Mouse (Mus musculus) mouse trophoblast stem cell (cell line): ENCODE measurements around the gene Arhgef40.

ENCODE experiments used
- in situ Hi-C, 2 experiments: fragments of 300-500 bp; cut with MseI, MboI; formaldehyde crosslinking; loops; 2 replicates in 1 of 2; 3 replicates in 1 of 2; pipeline ENCODE4 v1.15.1; 2025

Arhgef40 gene

DNA sequence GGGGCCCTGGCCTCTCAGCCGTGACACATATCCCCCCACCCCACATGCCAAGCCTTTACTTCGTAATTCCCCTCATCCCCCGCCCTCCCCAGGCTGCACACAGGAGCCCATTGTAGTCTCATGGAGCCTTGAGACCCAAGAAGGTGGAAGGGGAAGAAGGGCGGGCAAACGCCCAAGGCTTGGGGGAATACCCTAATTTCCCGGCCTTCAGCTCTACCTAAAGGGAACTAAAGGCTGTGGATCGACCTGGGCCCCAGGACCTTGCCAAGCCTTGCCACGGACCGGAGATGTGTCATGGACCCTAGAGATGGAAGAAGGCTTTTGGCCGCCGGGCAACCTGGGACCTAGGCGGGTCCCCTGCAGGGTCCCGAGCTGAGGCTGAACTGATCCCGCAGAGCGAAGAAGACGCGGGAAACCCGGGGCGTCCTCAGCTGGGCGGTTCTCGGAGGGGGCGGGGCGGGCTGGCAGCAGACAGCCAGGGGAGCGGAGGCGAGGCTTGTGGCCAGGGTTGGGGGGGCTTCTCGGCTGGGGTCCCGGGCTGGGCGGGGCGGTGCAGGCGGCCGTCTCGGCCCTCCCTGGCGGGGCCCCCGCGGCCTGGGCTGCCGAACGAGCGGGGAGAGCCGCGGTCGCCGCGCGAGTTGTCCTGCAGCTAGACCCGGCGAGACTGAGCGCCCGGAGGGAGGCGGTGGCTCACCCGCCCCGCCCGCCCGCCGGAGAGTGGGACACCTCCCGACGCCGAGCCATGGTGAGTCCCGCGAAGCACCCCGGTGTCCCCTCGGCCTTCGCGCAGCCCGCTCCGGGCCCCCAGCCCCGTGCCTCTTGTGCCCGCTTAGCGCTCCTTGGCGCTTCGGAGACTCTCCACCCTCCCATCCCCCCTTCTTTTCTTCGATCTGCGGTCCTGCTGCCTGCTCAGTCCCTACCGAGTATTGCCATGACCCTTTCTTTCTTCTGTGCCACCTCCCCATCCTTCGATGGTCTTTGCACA lies at the start of gene Arhgef40:
TSS of gene Arhgef40 (plus strand) at position 473 of the 985 bp plus-strand sequence.
- in situ Hi-C loops: no loop called here

DNA sequence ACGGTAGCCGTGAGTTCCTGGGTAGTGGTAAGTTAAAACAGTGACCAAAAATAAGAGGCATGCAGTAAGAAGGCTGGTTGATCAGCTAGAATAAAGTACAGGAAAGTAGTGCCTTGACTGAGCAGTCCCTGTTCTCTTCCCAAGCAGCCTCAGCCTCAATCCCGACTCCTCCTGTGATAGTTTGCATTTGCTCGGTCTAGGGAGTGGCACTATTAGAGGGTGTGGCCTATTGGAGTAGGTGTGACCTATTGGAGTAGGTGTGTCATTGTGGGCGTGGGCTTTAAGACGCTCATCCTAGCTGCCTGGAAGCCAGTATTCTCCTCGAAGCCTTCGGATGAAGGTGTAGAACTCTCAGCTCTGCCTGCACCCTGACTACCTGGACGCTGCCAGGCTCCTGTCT lies 45.5 kb upstream of the Arhgef40 start:
- in situ Hi-C loops: no loop called here

DNA sequence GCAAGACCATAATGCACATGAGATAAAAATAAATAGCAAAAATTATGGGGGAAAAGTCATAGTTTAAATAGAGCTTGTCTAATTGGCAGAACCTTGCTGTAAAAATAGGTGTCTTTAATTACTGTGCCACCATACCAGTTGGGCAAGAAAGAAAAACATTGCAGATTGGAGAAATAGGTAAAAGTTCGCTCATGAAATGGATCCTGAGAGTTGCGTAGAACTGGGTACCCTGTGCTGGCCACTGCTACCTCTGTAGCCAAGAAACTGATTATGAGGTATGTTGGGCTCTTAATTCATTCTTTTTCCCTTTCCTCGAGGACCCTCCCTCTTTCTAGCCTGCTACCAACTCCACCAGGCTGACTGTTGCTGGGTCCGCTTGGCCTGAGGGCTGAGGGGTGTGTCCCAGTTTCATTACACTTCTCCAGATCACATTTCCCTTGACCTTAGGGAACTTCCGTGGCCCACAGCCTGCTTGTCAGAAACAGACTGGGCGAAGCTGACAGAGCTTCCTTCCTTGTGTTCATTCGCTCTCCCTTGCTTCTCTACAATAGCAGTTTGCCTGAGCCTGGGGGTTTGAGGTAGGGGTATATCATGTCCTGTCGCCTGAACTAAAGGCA lies 43.5 kb upstream of the Arhgef40 start:
- in situ Hi-C loops: no loop called here

DNA sequence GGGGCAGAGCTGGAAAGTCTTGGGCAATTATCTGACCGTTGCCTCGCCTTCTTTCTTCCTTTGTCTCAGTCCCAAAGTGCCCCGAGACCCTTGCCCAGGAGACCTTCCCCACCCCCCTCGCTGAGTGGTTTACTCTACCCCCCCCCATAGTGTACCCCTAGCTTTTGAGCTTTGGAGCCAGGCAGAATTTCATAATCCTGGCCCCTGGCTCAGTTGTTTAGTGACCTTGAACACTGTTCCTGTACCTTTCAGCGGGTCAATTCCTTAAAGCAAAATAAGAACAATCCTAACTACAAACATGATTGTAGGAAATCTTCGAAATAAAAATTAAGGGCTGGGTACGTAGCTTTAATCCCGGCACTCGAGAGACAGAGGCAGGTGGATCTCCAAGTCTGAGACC lies 42.9 kb upstream of the Arhgef40 start:
- in situ Hi-C loops: no loop called here

DNA sequence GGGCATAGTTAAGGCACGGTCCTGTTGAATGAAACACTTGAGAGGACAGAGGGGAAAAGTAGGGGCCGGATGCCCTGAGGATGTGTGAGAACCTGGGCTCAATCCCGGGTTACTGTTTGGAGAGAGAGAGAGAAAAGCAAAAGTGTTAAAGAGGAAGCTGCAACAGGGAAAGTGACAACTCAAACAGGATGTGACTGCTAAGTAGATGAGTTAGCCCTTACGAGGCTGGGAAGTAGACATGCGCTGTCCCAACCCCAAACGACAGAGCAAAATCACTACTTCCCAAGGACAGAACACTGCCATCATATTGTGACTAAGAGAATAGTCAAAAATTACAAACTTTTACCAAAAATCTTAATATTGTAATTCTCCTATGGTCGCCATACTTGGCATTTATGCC lies 42.3 kb upstream of the Arhgef40 start:
- in situ Hi-C loops: no loop called here

DNA sequence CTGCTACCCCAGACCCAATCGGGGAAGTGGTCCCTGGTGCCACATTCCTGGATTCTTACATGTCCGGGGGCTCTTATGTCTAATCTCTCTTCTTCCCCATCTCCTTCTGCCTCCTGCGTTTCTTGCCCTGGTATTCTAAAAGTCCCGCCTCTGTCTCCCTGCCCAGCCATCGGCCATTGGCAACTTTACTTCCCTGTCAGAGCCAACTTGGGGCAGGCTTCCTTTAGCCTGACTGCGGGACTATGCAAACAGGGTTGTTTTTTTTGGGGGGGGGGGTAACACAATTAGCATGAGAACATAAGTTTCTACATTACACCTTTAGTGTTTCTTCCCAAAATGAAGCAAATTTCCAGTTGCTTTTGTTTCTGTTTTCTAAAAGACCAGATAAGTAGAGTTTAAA lies 41.2 kb upstream of the Arhgef40 start:
- in situ Hi-C loops: no loop called here

DNA sequence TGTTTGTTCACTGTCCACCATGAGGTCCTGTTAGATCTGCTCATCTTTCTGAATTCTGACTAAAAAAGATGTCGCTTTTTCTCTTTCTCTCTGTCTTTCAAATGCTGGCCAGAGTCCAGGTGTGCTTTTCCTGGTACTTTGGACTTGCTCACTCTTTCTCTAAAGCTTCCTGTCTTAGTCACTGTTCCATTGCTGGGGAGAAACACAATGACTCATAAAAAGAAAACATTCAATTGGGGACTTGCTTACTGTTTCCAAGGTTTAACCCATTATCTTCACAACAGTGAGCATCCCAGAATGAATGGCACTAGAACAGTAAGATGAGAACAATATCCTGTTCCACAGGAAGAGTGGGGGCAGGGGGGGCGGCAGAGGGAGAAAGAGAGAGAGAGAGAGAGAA lies 24.2 kb upstream of the Arhgef40 start:
- in situ Hi-C loops: no loop called here

DNA sequence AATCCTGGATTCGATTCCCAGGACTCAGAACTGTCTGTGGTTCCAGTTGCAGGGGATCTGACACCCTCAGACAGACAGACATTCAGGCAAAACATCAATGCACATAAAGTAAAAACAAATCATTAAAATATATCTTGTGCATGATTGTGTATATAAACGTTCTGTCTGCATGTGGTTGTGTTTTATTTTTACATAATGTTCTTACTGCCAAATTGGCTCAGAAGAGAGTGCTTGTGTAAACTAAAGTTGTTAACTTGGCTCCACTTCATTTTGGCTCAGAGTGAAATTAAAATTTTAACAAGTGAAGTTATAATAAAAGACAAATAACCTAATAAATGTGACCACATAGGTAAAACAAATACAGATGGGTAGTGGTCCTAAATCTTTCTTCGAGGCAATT lies 17.1 kb upstream of the Arhgef40 start:
- in situ Hi-C loops: no loop called here

DNA sequence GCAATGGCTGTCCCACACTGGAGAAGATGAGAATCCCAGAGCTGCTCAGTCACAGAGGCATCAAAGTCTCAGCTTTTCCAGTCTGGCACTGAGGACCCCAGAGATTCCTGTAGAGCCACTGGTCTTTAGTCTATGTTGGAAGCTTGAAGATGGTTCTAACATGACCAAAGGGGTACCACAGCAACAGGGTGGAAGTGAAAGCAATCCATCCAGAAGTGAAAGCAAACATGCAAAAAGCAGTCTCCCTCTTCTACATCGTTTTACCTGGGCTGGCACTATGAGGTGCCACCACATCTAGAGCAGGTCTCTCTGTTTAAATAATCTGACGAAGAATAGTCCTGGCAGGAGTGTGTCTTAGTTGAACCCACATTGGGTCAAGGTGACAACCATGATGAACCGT lies 5.3 kb upstream of the Arhgef40 start:
- in situ Hi-C loops: no loop called here

DNA sequence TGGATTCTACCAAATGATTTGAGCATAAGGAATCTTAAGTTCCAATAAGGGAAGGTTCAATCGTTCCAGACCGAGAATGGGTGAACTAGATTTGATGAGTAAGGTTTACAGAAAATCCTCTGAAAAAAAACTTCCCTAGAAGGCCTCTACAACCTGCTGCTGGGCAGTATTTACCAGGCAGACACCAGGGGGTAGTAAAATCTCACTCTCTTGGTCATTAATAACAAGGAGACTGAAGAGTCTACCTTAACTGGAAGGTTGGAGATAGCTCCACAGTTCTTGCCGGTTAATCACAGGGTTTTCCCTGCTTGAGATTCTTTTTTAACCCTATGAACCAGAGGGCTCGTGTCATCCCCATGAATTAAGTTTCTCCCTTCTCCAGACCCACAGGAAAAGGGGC lies 1.3 kb upstream of the Arhgef40 start:
- in situ Hi-C loops: no loop called here

DNA sequence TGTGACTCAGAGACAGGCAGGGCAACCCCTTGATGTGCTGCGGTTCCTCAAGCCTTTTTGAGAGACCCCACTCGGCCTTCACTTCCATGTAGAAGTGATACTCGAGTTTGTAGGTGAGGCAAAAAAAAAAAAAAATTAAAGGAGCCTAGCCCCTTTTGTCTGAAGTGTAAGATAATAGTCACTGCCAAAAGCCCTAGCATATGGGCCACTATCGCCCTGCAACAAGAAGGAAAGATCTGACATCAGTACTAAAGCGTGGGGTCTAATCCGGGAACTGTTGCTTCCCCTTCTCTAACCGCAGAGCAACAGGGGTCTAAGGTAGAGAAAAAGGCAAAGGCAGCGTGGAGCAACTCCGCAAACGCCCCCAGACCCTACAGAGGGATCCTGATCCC lies 668 bp upstream of the Arhgef40 start:
- in situ Hi-C loops: no loop called here

DNA sequence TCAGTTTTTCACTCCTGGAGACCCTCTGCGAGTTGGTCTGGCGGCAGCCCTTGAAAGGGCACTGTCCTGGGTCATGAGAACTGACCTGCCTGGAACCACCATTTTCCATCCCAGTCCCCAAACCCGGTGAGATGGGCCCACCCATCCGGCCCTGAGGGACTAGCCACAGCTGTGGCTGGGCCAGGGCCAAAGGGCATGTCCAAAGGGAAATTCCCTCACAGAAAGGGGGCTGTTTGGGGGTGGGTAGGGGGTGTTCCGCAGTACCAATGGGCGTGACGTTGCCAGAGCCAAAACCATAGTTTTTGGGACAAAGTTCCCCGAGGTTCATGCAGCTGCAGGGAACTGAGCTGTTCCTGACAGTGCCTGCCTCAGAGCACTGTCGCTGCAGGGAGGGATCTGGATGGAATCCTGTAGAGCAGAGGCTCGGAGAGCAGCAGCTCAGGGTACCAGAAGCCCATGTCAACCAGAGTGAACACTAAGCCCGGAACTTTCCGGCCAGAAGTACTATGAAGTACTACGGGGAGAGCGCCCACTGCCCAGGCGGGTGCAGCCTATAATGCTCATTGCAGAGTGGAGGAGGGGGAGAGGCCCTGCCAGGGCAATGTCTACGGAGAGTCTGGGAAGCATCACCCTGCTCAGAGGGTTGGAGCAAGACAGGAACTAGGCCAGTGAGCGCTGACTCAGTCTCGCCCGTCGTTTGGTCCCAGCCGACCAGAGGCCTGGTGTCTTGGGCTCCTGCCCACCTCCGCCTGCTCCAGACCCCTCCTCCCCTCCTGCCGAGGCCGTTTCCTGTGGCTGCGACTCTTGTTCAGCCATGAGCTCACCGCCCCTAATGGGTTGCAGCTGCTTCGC lies 1.0 kb downstream of the Arhgef40 start:
- in situ Hi-C loops: no loop called here

DNA sequence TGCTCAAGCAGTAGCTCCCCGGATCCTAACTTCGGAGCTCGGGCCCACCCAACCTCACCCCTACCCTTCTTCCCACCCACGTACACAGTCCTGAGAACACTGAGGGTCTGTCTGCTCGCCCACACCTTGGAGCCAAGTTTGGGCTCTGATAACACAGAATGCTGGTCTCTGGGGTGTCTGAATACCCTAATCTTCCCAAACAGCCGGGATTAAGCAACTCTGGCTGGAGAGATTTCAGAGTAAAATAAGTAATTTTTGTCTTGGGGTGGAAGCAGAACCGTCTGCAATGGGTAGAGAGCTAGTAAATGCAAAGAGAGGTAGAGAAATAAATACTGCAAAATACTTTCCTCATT lies 1.6 kb downstream of the Arhgef40 start:
- in situ Hi-C loops: no loop called here

DNA sequence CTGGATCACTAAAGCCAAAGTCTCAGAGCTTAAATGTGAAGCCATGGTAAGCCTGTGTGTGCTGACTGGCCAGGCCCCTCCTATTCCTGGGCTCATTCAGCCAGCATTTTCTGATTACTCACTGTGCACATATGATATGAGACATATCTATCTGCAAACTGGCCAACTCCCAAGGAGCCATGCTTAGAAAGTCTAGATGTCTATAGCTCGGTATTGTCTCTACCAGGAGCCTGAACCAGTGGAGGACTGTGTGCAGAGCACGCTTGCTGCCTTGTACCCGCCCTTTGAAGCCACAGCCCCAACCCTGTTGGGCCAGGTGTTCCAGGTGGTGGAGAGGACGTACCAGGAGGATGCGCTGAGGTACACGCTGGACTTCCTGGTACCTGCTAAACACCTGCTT lies 2.7 kb downstream of the Arhgef40 start:
- in situ Hi-C loops: no loop called here

DNA sequence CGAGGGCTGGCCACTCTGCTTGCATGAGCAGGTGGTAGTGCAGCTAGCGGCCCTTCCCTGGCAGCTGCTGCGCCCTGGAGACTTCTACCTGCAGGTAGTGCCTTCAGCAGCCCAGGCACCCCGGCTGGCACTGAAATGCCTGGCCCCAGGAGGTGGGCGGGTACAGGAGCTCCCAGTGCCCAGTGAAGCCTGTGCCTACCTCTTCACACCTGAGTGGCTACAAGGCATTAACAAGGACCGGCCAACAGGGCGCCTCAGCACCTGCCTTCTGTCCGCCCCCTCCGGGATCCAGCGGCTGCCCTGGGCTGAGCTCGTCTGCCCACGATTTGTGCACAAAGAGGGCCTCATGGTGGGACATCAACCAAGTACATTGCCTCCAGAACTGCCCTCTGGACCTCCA lies 4.2 kb downstream of the Arhgef40 start:
- in situ Hi-C loops: no loop called here

DNA sequence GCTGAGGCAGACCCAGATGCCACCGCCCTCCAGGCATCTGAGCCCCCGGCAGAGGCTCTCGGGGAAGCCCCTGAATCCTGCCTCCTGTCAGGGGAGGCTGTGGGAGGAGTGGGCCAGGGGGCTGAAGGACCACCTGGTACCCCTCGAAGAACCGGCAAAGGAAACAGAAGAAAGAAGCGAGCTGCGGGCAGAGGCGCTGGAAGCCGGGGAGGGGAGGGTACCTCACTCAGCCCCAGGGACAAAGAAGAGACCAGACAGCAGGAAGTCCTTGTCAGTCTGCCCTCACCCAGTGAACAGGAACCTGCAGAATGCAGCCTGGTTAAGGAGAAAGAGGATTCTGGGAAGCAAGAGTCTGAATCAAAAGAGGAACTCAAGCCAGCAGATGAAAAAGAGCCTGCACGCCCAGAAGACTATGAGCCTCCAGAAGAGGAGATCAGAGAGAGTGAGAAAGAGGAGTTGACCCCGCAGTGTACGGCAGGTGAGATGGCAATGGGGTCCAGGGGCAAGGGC lies 5.0 kb downstream of the Arhgef40 start:
- in situ Hi-C loops: no loop called here

DNA sequence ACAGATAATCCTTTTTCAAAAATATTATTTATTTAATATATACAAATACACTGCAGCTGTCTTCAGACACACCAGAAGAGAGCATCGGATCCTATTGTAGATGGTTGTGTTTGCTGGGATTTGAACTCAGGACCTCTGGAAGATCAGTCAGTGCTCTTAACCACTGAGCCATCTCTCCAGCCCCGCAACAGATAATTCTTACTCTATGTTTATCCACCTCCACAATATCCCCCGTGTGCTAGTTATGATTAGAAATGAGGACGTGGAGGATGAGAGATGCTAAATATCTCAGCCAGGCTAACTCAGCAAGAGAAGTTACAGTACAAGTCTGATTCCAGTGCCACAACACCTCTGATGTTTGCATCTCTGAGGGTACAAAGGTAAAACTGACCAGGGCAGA lies 9.9 kb downstream of the Arhgef40 start:
- in situ Hi-C loops: no loop called here

DNA sequence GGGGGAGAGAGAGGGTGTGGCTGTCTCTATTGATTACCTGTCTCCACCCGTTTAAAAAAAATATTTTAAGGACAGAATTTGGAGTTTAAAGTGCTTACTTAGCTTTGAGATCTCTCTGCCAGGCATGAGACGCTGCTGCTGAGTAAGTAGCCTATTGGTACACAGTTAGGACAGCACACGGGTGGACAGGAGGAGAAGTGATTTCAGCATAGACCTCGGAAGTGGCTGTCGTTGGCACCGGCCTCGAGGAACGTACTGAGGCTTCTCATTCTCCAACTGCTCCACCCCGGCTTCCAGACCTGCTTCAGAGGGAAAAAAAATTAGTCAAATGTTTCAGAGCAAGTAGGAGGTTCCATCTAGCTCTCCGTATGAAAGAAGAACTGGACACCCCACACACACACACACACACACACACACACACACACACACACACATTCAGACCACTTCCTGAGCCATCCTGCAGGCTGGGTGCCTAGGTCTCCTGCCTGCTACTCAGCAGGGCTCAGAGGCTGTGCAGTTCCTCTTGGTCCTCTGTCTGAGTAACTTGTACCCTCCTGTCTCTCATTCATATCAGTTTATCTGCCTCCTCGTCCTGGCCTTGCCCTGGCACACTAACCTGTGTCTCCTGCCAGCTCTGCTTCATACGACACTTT lies 10.8 kb downstream of the Arhgef40 start:
- in situ Hi-C loops: no loop called here

DNA sequence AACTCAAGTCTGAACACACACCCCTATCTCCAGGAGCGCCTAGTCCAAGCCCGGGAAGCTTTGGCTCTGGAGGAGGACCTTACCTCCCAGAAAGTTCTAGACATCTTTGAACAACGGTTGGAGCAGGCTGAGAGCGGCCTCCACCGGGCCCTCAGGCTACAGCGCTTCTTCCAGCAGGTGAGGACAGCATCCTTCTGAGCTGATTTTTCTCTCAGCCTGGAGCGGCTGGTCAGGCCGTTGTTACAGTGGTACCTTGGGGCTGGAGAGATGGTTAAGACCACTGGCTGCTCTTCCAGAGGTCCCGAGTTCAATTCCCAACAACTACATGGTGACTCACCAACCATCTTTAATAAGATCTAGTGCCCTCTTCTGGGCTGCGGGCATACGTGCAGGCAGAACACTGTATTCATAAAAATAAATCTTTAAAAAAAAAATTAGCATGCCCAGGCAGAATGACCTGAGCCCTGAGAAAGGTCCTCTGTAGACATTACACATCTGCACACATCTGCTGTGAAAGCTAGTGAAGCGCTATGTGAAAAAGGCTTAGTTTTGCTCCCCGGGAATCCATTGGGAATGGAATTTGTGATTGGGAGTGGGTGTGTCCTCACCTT lies 11.8 kb downstream of the Arhgef40 start:
- in situ Hi-C loops: no loop called here

DNA sequence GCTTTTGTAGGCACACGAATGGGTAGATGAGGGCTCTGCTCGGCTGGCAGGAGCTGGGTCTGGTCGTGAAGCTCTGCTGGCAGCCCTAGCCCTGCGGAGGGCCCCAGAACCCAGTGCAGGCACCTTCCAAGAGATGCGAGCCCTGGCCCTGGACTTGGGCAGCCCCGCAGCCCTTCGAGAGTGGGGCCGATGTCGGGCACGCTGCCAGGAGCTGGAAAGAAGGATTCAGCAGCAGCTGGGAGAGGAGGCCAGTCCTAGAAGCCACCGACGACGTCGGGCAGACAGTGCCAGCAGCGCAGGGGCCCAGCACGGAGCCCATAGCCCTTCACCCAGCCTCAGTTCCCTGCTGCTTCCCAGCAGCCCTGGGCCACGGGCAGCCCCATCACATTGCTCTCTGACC lies 12.3 kb downstream of the Arhgef40 start:
- in situ Hi-C loops: no loop called here

DNA sequence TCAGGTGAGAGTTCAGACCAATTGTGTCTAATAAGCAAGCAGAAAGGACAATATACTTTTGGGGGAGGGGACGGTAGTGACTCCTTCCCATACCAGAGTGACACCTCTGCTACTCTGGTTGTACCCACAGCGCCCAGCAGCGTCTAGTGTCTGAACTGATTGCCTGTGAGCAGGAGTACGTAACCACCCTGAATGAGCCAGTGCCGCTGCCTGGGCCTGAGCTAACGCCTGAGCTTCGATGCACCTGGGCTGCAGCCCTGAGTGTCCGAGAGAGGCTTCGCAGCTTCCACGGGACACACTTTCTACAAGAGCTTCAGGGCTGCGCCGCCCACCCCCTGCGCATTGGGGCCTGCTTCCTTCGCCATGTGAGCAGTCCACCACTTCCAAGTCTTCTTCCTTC lies 13.0 kb downstream of the Arhgef40 start:
- in situ Hi-C loops: no loop called here
